Mouse (Mus musculus) ovary, postnatal 36 days (tissue): Measurements from ENCODE around the gene Grhpr.
"Not testable (repeated sequence)": the region's sequence is repeated elsewhere in the genome, so short reads cannot be mapped to it uniquely, and the experiment has no call there.

Experiments used
- DNase-seq: peaks from one replicate; pipeline ENCODE4 v3.0.0; 2022; ENCODE audit warnings: low spot score, mixed read lengths

Grhpr gene

GRCm38 (mm10) chr4:44981280-44981973, at the start of gene Grhpr:
Grhpr (plus strand) TSS chr4:44981395.
- DNase-seq, result peak; percentile 83

GRCm38 (mm10) chr4:44931732-44932131, 49.5 kb upstream of the Grhpr start:
- DNase-seq, result no peak

GRCm38 (mm10) chr4:44938359-44939340, 42.5 kb upstream of the Grhpr start:
- DNase-seq, result no peak

- DNase-seq, result no peak
These were observed 41.5 kb upstream of the Grhpr start for GRCm38 (mm10) chr4:44939576-44940249.

- no peak for DNase-seq
These were observed 40.9 kb upstream of the Grhpr start for GRCm38 (mm10) chr4:44940286-44940685.

GRCm38 (mm10) chr4:44942237-44942636, 39.0 kb upstream of the Grhpr start:
- no peak for DNase-seq

- DNase-seq, result no peak
These were observed 37.7 kb upstream of the Grhpr start for GRCm38 (mm10) chr4:44943480-44943879.

GRCm38 (mm10) chr4:44944426-44945075, 36.6 kb upstream of the Grhpr start:
- no peak for DNase-seq

GRCm38 (mm10) chr4:44946126-44946525, 35.1 kb upstream of the Grhpr start:
- not testable (repeated sequence) for DNase-seq

GRCm38 (mm10) chr4:44947464-44947863, 33.7 kb upstream of the Grhpr start:
- no peak for DNase-seq

- no peak for DNase-seq
These were observed 32.9 kb upstream of the Grhpr start for GRCm38 (mm10) chr4:44948314-44948713.

GRCm38 (mm10) chr4:44953041-44953440, 28.2 kb upstream of the Grhpr start:
- no peak for DNase-seq

- no peak for DNase-seq
These were observed 22.4 kb upstream of the Grhpr start for GRCm38 (mm10) chr4:44958776-44959175.

- no peak for DNase-seq
These were observed 22.0 kb upstream of the Grhpr start for GRCm38 (mm10) chr4:44959220-44959619.

GRCm38 (mm10) chr4:44963156-44963555, 18.0 kb upstream of the Grhpr start:
- DNase-seq, result no peak

- no peak for DNase-seq
These were observed 16.0 kb upstream of the Grhpr start for GRCm38 (mm10) chr4:44965175-44965574.

GRCm38 (mm10) chr4:44965736-44966135, 15.5 kb upstream of the Grhpr start:
- DNase-seq, result no peak

- no peak for DNase-seq
These were observed 13.8 kb upstream of the Grhpr start for GRCm38 (mm10) chr4:44967402-44967801.

GRCm38 (mm10) chr4:44970056-44970455, 11.1 kb upstream of the Grhpr start:
- no peak for DNase-seq

- DNase-seq, result peak; percentile 38
These were observed 10.5 kb upstream of the Grhpr start for GRCm38 (mm10) chr4:44970612-44971110.

GRCm38 (mm10) chr4:44973450-44973849, 7.7 kb upstream of the Grhpr start:
- peak; percentile 89 for DNase-seq

GRCm38 (mm10) chr4:44973871-44974270, 7.3 kb upstream of the Grhpr start:
- no peak for DNase-seq
